ENCODE assay signal across 9 mouse cellular contexts in the genomic region with DNA sequence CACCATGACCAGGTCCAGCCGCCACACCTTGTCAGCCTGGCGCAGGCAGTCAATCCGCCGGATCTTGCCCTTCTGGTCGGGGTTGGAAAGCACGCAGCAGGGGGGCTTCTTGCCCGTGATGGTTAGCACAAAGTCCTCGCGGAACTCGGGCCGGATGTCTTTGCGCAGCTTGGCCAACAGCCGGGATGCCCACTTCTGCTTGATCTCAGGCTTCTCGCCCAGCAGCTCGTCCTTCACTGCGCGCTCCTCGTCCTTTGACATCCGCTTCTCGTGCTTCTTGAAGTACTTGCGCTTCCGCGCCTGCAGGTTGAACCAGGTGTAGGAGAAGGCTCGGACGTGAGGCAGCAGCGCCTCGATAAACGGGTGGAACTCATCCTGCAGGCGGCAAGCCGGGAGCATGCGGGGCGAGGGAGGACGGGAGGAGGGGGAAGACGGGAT. TPM values are rescaled to one million over a fixed set of nuclear protein-coding genes. Genes with fewer than 3 reads are reported as not detected.
DNase-seq lines count a peak whose midpoint lies in the region; ATAC-seq and TF ChIP-seq lines count a peak whose summit lies in the region.
"Had no signal": no experiment of that assay in that cellular context is flagged by ENCODE, and none has a peak within 500 bp of the region (broad histone marks: within the 10 kb centered on the region; RNA-seq: fewer than 3 reads in every experiment).

No protein-coding gene starts in this region.

- WGBS in hindbrain, embryonic 12.5 days: 5% methylated on average over 34 of the region's 34 CpGs
- 0% methylated on average over 34 of the region's 34 CpGs for WGBS in midbrain, embryonic 11.5 days
- 53% methylated on average over 34 of the region's 34 CpGs for whole genome bisulfite sequencing in thymus, adult 2 months

- H3K4me3 ChIP-seq in hindbrain, embryonic 12.5 days: no peak overlapping the region
- H3K4me3 ChIP-seq in midbrain, embryonic 11.5 days (ENCODE audit: low read depth, low read length): no peak overlapping the region
- H3K4me3 ChIP-seq in thymus, adult 2 months (ENCODE audit: control insufficient read depth, insufficient read depth, low read length): no peak overlapping the region
- H3K4me3 ChIP-seq: liver, embryonic 15.5 days had no signal

- ATAC-seq in hindbrain, embryonic 12.5 days (ENCODE audit: low FRiP score): no peak
- ATAC-seq in midbrain, embryonic 11.5 days (ENCODE audit: low FRiP score): no peak

- H3K9ac ChIP-seq in hindbrain, embryonic 12.5 days: no peak overlapping the region
- no peak overlapping the region for H3K9ac ChIP-seq in midbrain, embryonic 11.5 days (ENCODE audit: low read length)
- H3K9ac ChIP-seq: liver, embryonic 15.5 days had no signal

- no peaks in the 10 kb centered on the region for H3K9me3 ChIP-seq in hindbrain, embryonic 12.5 days (replicated peaks)
- no peaks in the 10 kb centered on the region for H3K9me3 ChIP-seq in midbrain, embryonic 11.5 days (ENCODE audit: control insufficient read depth, low read length)
- H3K9me3 ChIP-seq: liver, embryonic 15.5 days had no signal

- H3K27me3 ChIP-seq in hindbrain, embryonic 12.5 days: peaks cover 99% of the 10 kb centered on the region
- peaks cover 99% of the 10 kb centered on the region for H3K27me3 ChIP-seq in midbrain, embryonic 11.5 days (ENCODE audit: control insufficient read depth, insufficient read depth, low read length)
- H3K27me3 ChIP-seq in thymus, adult 2 months (ENCODE audit: control insufficient read depth, insufficient read depth, low read length): no peaks in the 10 kb centered on the region

- peak overlapping the region; percentile 24 for H3K4me2 ChIP-seq in hindbrain, embryonic 12.5 days (replicated peaks)
- H3K4me2 ChIP-seq in midbrain, embryonic 11.5 days: no peak overlapping the region
- H3K4me2 ChIP-seq: liver, embryonic 15.5 days had no signal

- no peak overlapping the region for H3K27ac ChIP-seq in hindbrain, embryonic 12.5 days
- H3K27ac ChIP-seq in midbrain, embryonic 11.5 days (ENCODE audit: low read depth, low read length): no peak overlapping the region
- H3K27ac ChIP-seq in thymus, adult 2 months (ENCODE audit: control insufficient read depth, insufficient read depth, low read length): no peak overlapping the region
- H3K27ac ChIP-seq: liver, embryonic 15.5 days had no signal

- TF ChIP-seq CTCF in thymus, adult 2 months (IDR thresholded peaks at IDR 0.05; ENCODE audit: borderline replicate concordance, control insufficient read depth, extremely low read depth, insufficient read depth, low read length, poor library complexity): no peak

- peak; percentile 83 for DNase-seq in left cerebral cortex, postnatal 4 days
- DNase-seq in left cerebral cortex, adult 11 months (ENCODE audit: low spot score): no peak
- DNase-seq in cerebellum, postnatal 14 days: peak; percentile 90 to 92
- peak; percentile 93 for DNase-seq in midbrain, embryonic 11.5 days (ENCODE audit: low spot score, missing footprints)
- no peak for DNase-seq in embryo, embryonic 9.5 days (ENCODE audit: extremely low spot score)
- DNase-seq in thymus, adult 2 months: no peak
- DNase-seq in right cerebral cortex, postnatal 36 days (ENCODE audit: low spot score in 2 of 2): no peak

- peaks cover 43% of the 10 kb centered on the region for H3K4me1 ChIP-seq in hindbrain, embryonic 12.5 days
- peaks cover 4% of the 10 kb centered on the region; the same call in 1 of the 2 replicates for H3K4me1 ChIP-seq in midbrain, embryonic 11.5 days (ENCODE audit: control insufficient read depth, insufficient read depth, low read length)
- peaks cover 18% of the 10 kb centered on the region for H3K4me1 ChIP-seq in thymus, adult 2 months (replicated peaks; ENCODE audit: control insufficient read depth, insufficient read depth, low read length)

- peaks cover 9% of the 10 kb centered on the region; the same call in 1 of the 2 replicates for H3K36me3 ChIP-seq in hindbrain, embryonic 12.5 days
- H3K36me3 ChIP-seq in midbrain, embryonic 11.5 days (ENCODE audit: control insufficient read depth, insufficient read depth, low read length): no peaks in the 10 kb centered on the region
- H3K36me3 ChIP-seq in thymus, adult 2 months (ENCODE audit: control insufficient read depth, insufficient read depth, low read length): no peaks in the 10 kb centered on the region
- H3K36me3 ChIP-seq: liver, embryonic 15.5 days had no signal

- TF ChIP-seq POLR2A in thymus, adult 2 months (IDR thresholded peaks at IDR 0.05; ENCODE audit: control insufficient read depth, extremely low read depth, insufficient read depth, low read length, poor library complexity): no peak

- intact Hi-C loops in left cerebral cortex, postnatal 4 days (cut with DNase I): no loop called here

RNA-seq across cellular contexts. Expression of gene Nfix, which starts 28.2 kb away (rescaled TPM):
- total RNA-seq in left cerebral cortex, postnatal 4 days (2021): 100 to 1,000 TPM; 674 to 782 TPM
- 11.6 and 14.2 TPM in 2 replicates for polyA plus RNA-seq in hindbrain, embryonic 12.5 days (2016; fragmentation: Nextera tagmentation; extraction: Ambion mirVana)
- polyA plus RNA-seq in midbrain, embryonic 11.5 days (2014; fragmentation: Nextera tagmentation; extraction: Ambion mirVana): 2.2 and 2.5 TPM in 2 replicates
- 17.7 and 18.2 TPM in 2 replicates for polyA plus RNA-seq in thymus, adult 2 months (2012; rRNA removed)

RNA-seq across cellular contexts. Expression of gene G430095P16Rik, which starts 49.2 kb away (rescaled TPM):
- not detected for total RNA-seq in left cerebral cortex, postnatal 4 days (2021)
- 3.0 and 3.6 TPM in 2 replicates for polyA plus RNA-seq in hindbrain, embryonic 12.5 days (2016; fragmentation: Nextera tagmentation; extraction: Ambion mirVana)
- 1.6 and 1.9 TPM in 2 replicates for polyA plus RNA-seq in midbrain, embryonic 11.5 days (2014; fragmentation: Nextera tagmentation; extraction: Ambion mirVana)
- 1.8 and 2.6 TPM in 2 replicates for polyA plus RNA-seq in thymus, adult 2 months (2012; rRNA removed)

RNA-seq across cellular contexts. Expression of gene Dand5, which starts 50.7 kb away (rescaled TPM):
- 1 to 10 TPM; 4.9 to 5.5 TPM for total RNA-seq in left cerebral cortex, postnatal 4 days (2021)
- 6.6 and 7.1 TPM in 2 replicates for polyA plus RNA-seq in hindbrain, embryonic 12.5 days (2016; fragmentation: Nextera tagmentation; extraction: Ambion mirVana)
- 3.9 and 4.6 TPM in 2 replicates for polyA plus RNA-seq in midbrain, embryonic 11.5 days (2014; fragmentation: Nextera tagmentation; extraction: Ambion mirVana)
- polyA plus RNA-seq in thymus, adult 2 months (2012; rRNA removed): 2.2 TPM in 2 replicates

RNA-seq across cellular contexts. Expression of gene Gadd45gip1, which starts 59.4 kb away (rescaled TPM):
- 10 to 100 TPM; 18.4 to 18.9 TPM for total RNA-seq in left cerebral cortex, postnatal 4 days (2021)
- 35.7 and 38.6 TPM in 2 replicates for polyA plus RNA-seq in hindbrain, embryonic 12.5 days (2016; fragmentation: Nextera tagmentation; extraction: Ambion mirVana)
- polyA plus RNA-seq in midbrain, embryonic 11.5 days (2014; fragmentation: Nextera tagmentation; extraction: Ambion mirVana): 37.3 and 37.8 TPM in 2 replicates
- 52.9 and 60.6 TPM in 2 replicates for polyA plus RNA-seq in thymus, adult 2 months (2012; rRNA removed)

Comparison
In these comparisons a context has a peak if more than half of its experiments do, and no peak if none do; other contexts are left out.
1. DNase-seq: peak in left cerebral cortex, postnatal 4 days (single experiment), cerebellum, postnatal 14 days (2 of 2) and midbrain, embryonic 11.5 days (single experiment); none in left cerebral cortex, adult 11 months (single experiment), embryo, embryonic 9.5 days (single experiment), thymus, adult 2 months (single experiment) and right cerebral cortex, postnatal 36 days (0 of 2).